Mouse (Mus musculus) midbrain, postnatal 0 days (tissue): ENCODE results near the gene Srarp. TPM values are rescaled to one million over a fixed set of nuclear protein-coding genes. Genes with fewer than 3 reads are reported as not detected.

Source experiments
- ATAC-seq: fragments of 200-750 bp; cut with Nextera tagmentation; 2 replicates; pipeline ENCODE4 v1.8.0; 2017; ENCODE audit warnings: moderate number of reproducible peaks, mild to moderate bottlenecking, moderate TSS enrichment, moderate library complexity; ENCODE audit not compliant: low FRiP score
- DNase-seq: peaks from one replicate; pipeline ENCODE4 v3.0.0-alpha.2; 2015; ENCODE audit warnings: low spot score
- H3K27ac ChIP-seq: fragments of 300-500 bp; sonication (generic); 2 replicates; pipeline ENCODE4 v1.5.1; 2014; ENCODE audit warnings: low read depth, mild to moderate bottlenecking, low read length, mixed read lengths
- H3K27me3 ChIP-seq: fragments of 300-500 bp; sonication (generic); 2 replicates; pipeline ENCODE4 v1.6.1; 2014; ENCODE audit warnings: low read length, control low read depth, mixed read lengths; ENCODE audit not compliant: insufficient read depth
- H3K36me3 ChIP-seq: fragments of 300-500 bp; sonication (generic); 2 replicates; pipeline ENCODE4 v1.6.1; 2014; ENCODE audit warnings: low read length, control low read depth, mixed read lengths; ENCODE audit not compliant: insufficient read depth
- H3K4me1 ChIP-seq: fragments of 300-500 bp; sonication (generic); 2 replicates; pipeline ENCODE4 v1.6.1; 2014; ENCODE audit warnings: mild to moderate bottlenecking, control low read depth, antibody characterized with exemption, low read length, mixed read lengths; ENCODE audit not compliant: insufficient read depth
- H3K4me2 ChIP-seq: fragments of 300-500 bp; sonication (generic); 2 replicates; pipeline ENCODE4 v1.6.1; 2014; ENCODE audit warnings: low read depth, mild to moderate bottlenecking, low read length, mixed read lengths; ENCODE audit not compliant: poor library complexity, severe bottlenecking
- H3K4me3 ChIP-seq: fragments of 300-500 bp; sonication (generic); 2 replicates; pipeline ENCODE4 v1.5.1; 2014; ENCODE audit warnings: low read depth, mild to moderate bottlenecking, low read length, moderate library complexity
- H3K9ac ChIP-seq: fragments of 300-500 bp; sonication (generic); replicated peaks from 2 replicates; pipeline ENCODE4 v1.6.1; 2014; ENCODE audit warnings: mild to moderate bottlenecking, low read length, moderate library complexity, mixed read lengths; ENCODE audit not compliant: poor library complexity, severe bottlenecking
- H3K9me3 ChIP-seq: fragments of 300-500 bp; sonication (generic); 2 replicates; pipeline ENCODE4 v1.6.1; 2016; ENCODE audit warnings: low read length, control low read depth
- CTCF ChIP-seq: IDR thresholded peaks from 2 replicates; pipeline ENCODE4 v1.5.1; 2016; ENCODE audit warnings: antibody characterized with exemption, mild to moderate bottlenecking
- WGBS: fragments of 180-500 bp; shearing (Covaris S2); extraction: QIAGEN DNeasy Blood & Tissue Kit; methylation state at CpG from one replicate; pipeline ENCODE4 v1.1.7; 2014; 5-methylcytosine and 5-hydroxymethylcytosine counted together
- polyA plus RNA-seq: library from polyadenylated mRNA; unstranded; fragments of >200 nt; fragmentation: Nextera tagmentation; extraction: Ambion mirVana; gene quantifications from 2 replicates; pipeline ENCODE4 v1.2.1, GENCODE M21; 2015
- total RNA-seq: library from RNA; depleted of rRNA; stranded (reverse); fragments of >200 nt; gene quantifications from 2 replicates; pipeline ENCODE4 v1.2.3, GENCODE M21; 2014

Srarp gene
- total and polyA plus RNA-seq, 2 experiments from 2014 or later: 0.52 to 1.9 TPM

DNA sequence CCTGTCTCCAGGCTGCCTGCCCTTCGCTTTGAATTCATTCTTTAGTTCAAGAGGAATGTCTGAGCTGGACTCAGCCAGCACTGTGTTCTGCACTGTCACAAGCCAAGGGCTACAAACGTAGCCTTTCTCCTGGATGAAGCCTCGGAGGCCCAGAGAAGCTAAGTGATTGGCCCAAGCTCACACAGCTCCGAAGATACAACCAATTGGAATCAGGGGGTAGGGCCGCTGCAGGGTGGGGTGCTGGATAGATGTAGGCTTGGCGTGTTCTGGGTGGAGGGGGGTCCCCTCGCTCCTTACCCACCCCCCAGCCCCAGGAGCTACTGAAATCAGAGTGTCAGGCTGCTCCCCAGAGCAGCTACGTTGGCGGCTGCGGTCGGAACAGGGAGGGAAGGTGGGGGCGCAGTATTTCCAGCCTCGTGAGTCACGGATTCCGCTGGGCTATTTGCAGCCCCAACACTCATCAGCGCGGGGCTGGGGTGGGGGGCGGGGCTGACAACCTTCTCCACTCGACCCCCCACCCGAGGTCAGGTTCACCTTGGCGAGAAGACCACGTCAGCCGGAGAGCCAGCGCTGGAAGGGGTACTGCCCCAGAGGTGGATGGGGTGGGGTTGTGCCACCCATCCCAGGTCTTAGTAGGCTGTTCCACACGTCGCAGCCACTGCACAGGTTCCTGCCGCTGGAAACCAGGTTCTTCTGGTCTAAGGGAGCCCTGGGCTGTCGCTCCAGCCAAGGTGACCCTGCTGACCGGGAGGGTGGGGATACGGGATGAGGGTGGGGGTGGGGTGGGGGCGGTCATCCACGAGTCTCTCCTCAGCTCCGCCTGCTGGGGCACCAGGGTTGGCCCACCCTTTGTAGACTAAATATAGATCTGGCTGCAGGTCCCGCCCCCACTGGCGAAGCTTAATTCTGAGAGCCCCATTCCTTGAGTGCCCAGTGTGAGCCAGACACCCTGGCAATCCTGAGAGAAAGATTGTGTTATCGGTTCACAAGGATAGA is 10.1 kb downstream of the Srarp start:
- TF ChIP-seq CTCF: peak; percentile 23; the same call in 1 of the 2 replicates
- peak; percentile 90 for ATAC-seq
- peak overlapping the region; percentile 62 for H3K27ac ChIP-seq

DNA sequence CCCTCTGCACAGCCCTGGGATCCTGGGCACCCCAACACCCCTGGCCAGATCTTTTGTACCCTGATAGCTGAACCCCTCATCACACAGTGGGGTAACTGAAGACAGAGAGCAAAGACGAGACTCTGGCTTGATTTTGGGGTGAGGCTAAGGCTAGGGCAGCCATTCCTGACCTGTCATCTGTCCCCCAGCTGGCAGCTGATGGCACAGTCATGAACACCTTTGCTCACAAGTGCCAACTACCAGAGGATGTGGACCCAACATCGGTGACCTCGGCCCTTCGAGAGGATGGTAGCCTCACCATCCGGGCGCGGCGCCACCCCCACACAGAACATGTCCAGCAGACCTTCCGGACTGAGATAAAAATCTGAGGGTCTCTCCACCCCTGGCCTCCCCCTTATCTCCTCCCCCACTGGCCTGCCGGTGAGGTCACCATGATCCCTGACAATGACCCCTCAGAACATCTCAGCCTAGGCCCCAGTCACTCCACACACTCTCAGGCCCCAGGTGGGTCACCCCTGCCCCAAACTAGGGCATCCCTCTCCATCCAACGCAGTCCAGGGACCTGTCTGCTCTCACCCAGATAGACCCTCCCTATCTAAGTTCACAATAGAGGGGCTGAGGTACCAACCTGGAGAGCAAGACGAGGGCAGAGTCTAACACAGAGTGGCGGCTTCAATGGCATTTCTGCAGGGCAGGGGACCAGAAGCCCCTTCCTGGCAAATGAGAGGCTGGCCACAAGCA is 12.0 kb downstream of the Srarp start:
- DNase-seq (no peak), ATAC-seq (no peak)
- H3K9ac ChIP-seq: no peak overlapping the region
- no peak for TF ChIP-seq CTCF
- no peak overlapping the region for H3K4me3 ChIP-seq
- H3K27ac ChIP-seq: no peak overlapping the region
- no peaks in the 10 kb centered on the region for H3K27me3 ChIP-seq
- no peaks in the 10 kb centered on the region for H3K4me1 ChIP-seq
- 88% methylated on average over 13 of the region's 13 CpGs for WGBS
- no peaks in the 10 kb centered on the region for H3K36me3 ChIP-seq
- H3K4me2 ChIP-seq: no peak overlapping the region
- H3K9me3 ChIP-seq: no peaks in the 10 kb centered on the region

More for the DNA sequence above, 10.1 kb downstream of the Srarp start:
- Histone ChIP-seq H3K36me3 (no peaks in the 10 kb centered on the region), H3K4me3 (peak overlapping the region; percentile 52), H3K9ac (peak overlapping the region; percentile 77), H3K4me1 (no peaks in the 10 kb centered on the region), H3K27me3 (no peaks in the 10 kb centered on the region), H3K9me3 (no peaks in the 10 kb centered on the region), H3K4me2 (peak overlapping the region; percentile 78)
- DNase-seq: peak; percentile 83
- WGBS: 4% methylated on average over 32 of the region's 36 CpGs

DNA sequence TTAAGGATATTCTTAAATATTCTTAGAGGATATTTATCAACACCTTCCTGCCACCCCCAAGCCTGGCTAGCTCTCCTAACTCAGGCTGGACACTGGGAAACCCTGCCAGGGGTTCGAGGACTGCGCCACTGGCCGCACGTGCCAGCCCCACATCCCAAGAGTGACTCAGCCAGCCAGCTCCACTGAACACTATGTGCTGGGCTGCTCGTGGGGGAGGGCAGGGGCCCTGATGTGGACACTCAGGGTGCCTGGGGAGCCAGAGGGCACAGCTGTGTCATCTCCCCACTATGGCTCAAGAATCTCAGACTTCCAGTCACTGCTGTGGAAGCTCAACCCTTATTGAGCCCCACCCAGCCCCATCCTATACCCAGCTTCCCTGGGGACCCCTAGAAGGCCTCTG is 12.6 kb downstream of the Srarp start:
- H3K4me1 ChIP-seq: no peaks in the 10 kb centered on the region
- DNase-seq (no peak), ATAC-seq (no peak)
- no peak overlapping the region for H3K9ac ChIP-seq
- H3K9me3 ChIP-seq: no peaks in the 10 kb centered on the region
- H3K4me2 ChIP-seq: no peak overlapping the region
- TF ChIP-seq CTCF: no peak
- H3K27ac ChIP-seq: no peak overlapping the region
- H3K36me3 ChIP-seq: no peaks in the 10 kb centered on the region
- no peaks in the 10 kb centered on the region for H3K27me3 ChIP-seq
- H3K4me3 ChIP-seq: no peak overlapping the region
- WGBS: 77% methylated on average over 5 of the region's 5 CpGs

DNA sequence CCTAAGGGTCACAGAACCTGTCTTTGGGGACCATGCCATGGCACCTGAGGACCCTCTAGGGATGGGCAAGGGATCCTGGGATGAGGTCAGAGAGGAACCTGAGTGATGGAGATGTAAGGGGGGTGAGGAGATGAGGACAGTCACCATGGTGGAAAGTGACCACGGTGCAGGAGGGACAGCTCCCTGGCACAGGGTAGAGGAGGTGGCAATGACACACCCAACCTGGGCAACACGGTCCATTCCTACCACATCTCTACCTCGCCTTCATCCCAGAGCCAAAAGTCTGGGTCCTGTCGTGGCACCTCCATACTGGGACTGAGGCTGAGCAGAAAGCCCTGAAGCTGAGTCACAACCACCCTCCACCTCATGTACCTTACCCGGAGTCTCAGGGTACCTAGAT is 13.1 kb downstream of the Srarp start:
- H3K4me2 ChIP-seq: no peak overlapping the region
- no peak overlapping the region for H3K27ac ChIP-seq
- DNase-seq (no peak), ATAC-seq (no peak)
- H3K36me3 ChIP-seq: no peaks in the 10 kb centered on the region
- H3K27me3 ChIP-seq: no peaks in the 10 kb centered on the region
- H3K9ac ChIP-seq: no peak overlapping the region
- no peak overlapping the region for H3K4me3 ChIP-seq
- TF ChIP-seq CTCF: no peak
- no peaks in the 10 kb centered on the region for H3K4me1 ChIP-seq
- 76% methylated on average over 5 of the region's 5 CpGs for WGBS
- H3K9me3 ChIP-seq: no peaks in the 10 kb centered on the region

DNA sequence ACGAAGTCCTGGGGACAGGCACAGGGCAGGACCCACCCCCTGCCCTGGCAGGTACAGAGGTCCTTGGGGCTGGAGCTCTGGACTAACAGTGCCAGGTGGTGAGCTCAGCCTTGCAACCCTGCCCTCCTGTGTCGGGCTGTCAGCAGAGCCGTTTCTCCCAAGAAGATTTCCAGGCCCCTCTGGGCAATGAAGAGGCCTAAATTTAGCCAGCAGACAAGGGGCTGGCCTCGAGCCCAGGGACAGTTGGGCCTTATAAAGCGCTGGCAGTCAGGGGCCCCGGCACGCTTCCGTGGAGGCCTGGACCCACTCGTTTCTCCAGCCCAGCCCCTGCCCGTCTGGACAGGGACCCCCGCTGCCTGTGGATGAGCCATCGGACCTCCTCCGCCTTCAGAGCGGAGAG is 14.5 kb downstream of the Srarp start:
- peak; percentile 42 for DNase-seq
- Histone ChIP-seq H3K9ac (0 out of 2 replicates have a peak overlapping the region, but pooled peaks have one; percentile 8), H3K27ac (no peak overlapping the region), H3K4me1 (no peaks in the 10 kb centered on the region), H3K27me3 (no peaks in the 10 kb centered on the region), H3K36me3 (no peaks in the 10 kb centered on the region), H3K4me3 (no peak overlapping the region), H3K4me2 (no peak overlapping the region), H3K9me3 (no peaks in the 10 kb centered on the region)
- ATAC-seq: no peak
- 60% methylated on average over 14 of the region's 14 CpGs for WGBS
- TF ChIP-seq CTCF: no peak
